8 mouse cellular contexts compared by ENCODE assay signal in the genomic region with DNA sequence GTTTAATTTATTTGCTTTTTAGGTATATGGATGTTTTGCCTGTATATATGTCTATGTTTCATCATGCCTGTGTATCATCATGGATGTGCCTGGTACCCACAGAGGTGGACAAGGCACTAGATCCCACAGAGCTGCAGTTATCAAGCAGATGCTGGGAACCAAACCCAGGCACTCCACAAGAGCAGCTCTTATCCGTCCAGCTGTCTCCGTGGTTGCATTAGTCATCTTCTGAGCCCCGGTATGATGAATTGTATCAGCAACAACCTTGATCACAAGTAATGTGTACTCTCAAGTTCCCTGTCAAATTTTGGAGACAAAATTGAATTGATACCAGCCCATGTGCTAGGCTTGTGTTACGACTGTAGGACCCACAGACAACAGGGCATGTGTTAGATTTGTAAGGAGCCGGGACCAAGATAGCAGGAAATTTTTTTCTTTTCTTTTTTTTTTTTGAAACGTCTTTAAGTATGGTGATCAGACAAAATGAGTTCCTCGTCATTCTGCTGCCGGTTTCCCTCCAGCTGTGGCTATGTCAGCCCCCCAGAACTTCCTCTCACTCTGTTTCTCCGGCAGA. TPM values are rescaled to one million over a fixed set of nuclear protein-coding genes. Genes with fewer than 3 reads are reported as not detected.
DNase-seq lines count a peak whose midpoint lies in the region; ATAC-seq and TF ChIP-seq lines count a peak whose summit lies in the region.

No protein-coding gene starts in this region.

- intact Hi-C loops in left cerebral cortex, adult 2 months (cut with DNase I): no loop called here

- H3K27ac ChIP-seq in lung, embryonic 15.5 days: peak overlapping the region; percentile 38
- H3K27ac ChIP-seq in embryonic facial prominence, embryonic 11.5 days (replicated peaks; ENCODE audit: low read depth, low read length): no peak overlapping the region
- H3K27ac ChIP-seq in limb, embryonic 13.5 days: no peak overlapping the region
- no peak overlapping the region for H3K27ac ChIP-seq in neural tube, embryonic 15.5 days (replicated peaks)
- no peak overlapping the region; the same call in 1 of the 2 replicates for H3K27ac ChIP-seq in left cerebral cortex, adult 2 months

- no peaks in the 10 kb centered on the region for H3K9me3 ChIP-seq in lung, embryonic 15.5 days
- H3K9me3 ChIP-seq in embryonic facial prominence, embryonic 11.5 days (replicated peaks; ENCODE audit: control insufficient read depth, low read length): no peaks in the 10 kb centered on the region
- peaks cover 6% of the 10 kb centered on the region; the same call in 1 of the 2 replicates for H3K9me3 ChIP-seq in limb, embryonic 13.5 days
- H3K9me3 ChIP-seq in neural tube, embryonic 15.5 days (replicated peaks): peaks cover 3% of the 10 kb centered on the region; the same call in 1 of the 2 replicates

- DNase-seq in lung, postnatal 25 days (ENCODE audit: low spot score): no peak
- no peak for DNase-seq in embryonic facial prominence, embryonic 11.5 days (ENCODE audit: low spot score)
- DNase-seq in left cerebral cortex, adult 2 months (ENCODE audit: extremely low spot score in 1 of 2, low spot score in 2 of 2): no peak
- no peak for DNase-seq in thymus, postnatal 14 days
- no peak for DNase-seq in urinary bladder, adult 2 months (ENCODE audit: low spot score)

- H3K27me3 ChIP-seq in lung, embryonic 15.5 days: no peaks in the 10 kb centered on the region
- H3K27me3 ChIP-seq in embryonic facial prominence, embryonic 11.5 days (ENCODE audit: control insufficient read depth, insufficient read depth, low read length): no peaks in the 10 kb centered on the region
- no peaks in the 10 kb centered on the region for H3K27me3 ChIP-seq in limb, embryonic 13.5 days
- no peaks in the 10 kb centered on the region for H3K27me3 ChIP-seq in neural tube, embryonic 15.5 days (replicated peaks)

- 21% methylated on average over 9 of the region's 9 CpGs for WGBS in lung, embryonic 15.5 days
- 47% methylated on average over 9 of the region's 9 CpGs for WGBS in embryonic facial prominence, embryonic 11.5 days
- 42% methylated on average over 9 of the region's 9 CpGs for WGBS in limb, embryonic 13.5 days
- 62% methylated on average over 9 of the region's 9 CpGs for WGBS in neural tube, embryonic 15.5 days

- H3K4me3 ChIP-seq in lung, embryonic 15.5 days: peak overlapping the region; percentile 25
- no peak overlapping the region for H3K4me3 ChIP-seq in embryonic facial prominence, embryonic 11.5 days (ENCODE audit: low read depth, low read length)
- H3K4me3 ChIP-seq in limb, embryonic 13.5 days: peak overlapping the region; percentile 21
- no peak overlapping the region for H3K4me3 ChIP-seq in neural tube, embryonic 15.5 days (replicated peaks)
- H3K4me3 ChIP-seq in left cerebral cortex, adult 2 months: no peak overlapping the region

- H3K36me3 ChIP-seq in lung, embryonic 15.5 days: no peaks in the 10 kb centered on the region
- no peaks in the 10 kb centered on the region for H3K36me3 ChIP-seq in embryonic facial prominence, embryonic 11.5 days (replicated peaks; ENCODE audit: control insufficient read depth, insufficient read depth, low read depth, low read length)
- H3K36me3 ChIP-seq in limb, embryonic 13.5 days: no peaks in the 10 kb centered on the region
- H3K36me3 ChIP-seq in neural tube, embryonic 15.5 days: no peaks in the 10 kb centered on the region

- peak; percentile 23; the same call in 1 of the 2 replicates for ATAC-seq in lung, embryonic 15.5 days (ENCODE audit: borderline replicate concordance, extremely low read depth, low FRiP score, low TSS enrichment)
- no peak for ATAC-seq in embryonic facial prominence, embryonic 11.5 days (replicated peaks; ENCODE audit: insufficient number of reproducible peaks, low FRiP score, low TSS enrichment, low read depth)
- no peak for ATAC-seq in limb, embryonic 13.5 days (ENCODE audit: low FRiP score, low read depth)
- no peak for ATAC-seq in neural tube, embryonic 15.5 days (ENCODE audit: low FRiP score)

- no peak overlapping the region for H3K9ac ChIP-seq in lung, embryonic 15.5 days
- no peak overlapping the region for H3K9ac ChIP-seq in embryonic facial prominence, embryonic 11.5 days (replicated peaks; ENCODE audit: low read length)
- peak overlapping the region; percentile 46; the same call in 1 of the 2 replicates for H3K9ac ChIP-seq in limb, embryonic 13.5 days
- no peak overlapping the region for H3K9ac ChIP-seq in neural tube, embryonic 15.5 days (replicated peaks)

- no peak for TF ChIP-seq CTCF in left cerebral cortex, adult 2 months (IDR thresholded peaks at IDR 0.05)

- H3K4me1 ChIP-seq in lung, embryonic 15.5 days: peaks cover 23% of the 10 kb centered on the region
- no peaks in the 10 kb centered on the region for H3K4me1 ChIP-seq in embryonic facial prominence, embryonic 11.5 days (ENCODE audit: control insufficient read depth, insufficient read depth, low read length)
- H3K4me1 ChIP-seq in limb, embryonic 13.5 days: peaks cover 11% of the 10 kb centered on the region
- peaks cover 8% of the 10 kb centered on the region for H3K4me1 ChIP-seq in neural tube, embryonic 15.5 days

- H3K4me2 ChIP-seq in lung, embryonic 15.5 days: peak overlapping the region; percentile 65
- H3K4me2 ChIP-seq in embryonic facial prominence, embryonic 11.5 days (ENCODE audit: low read depth, low read length): peak overlapping the region; percentile 47
- H3K4me2 ChIP-seq in limb, embryonic 13.5 days (replicated peaks): peak overlapping the region; percentile 58
- H3K4me2 ChIP-seq in neural tube, embryonic 15.5 days: peak overlapping the region; percentile 44

RNA-seq across cellular contexts. Expression of gene Alox5ap, which starts 19.1 kb away (rescaled TPM):
- 19.9 and 22.4 TPM in 2 replicates for polyA plus RNA-seq in lung, embryonic 15.5 days (2015; fragmentation: Nextera tagmentation; extraction: Ambion mirVana)
- 8.5 and 8.7 TPM in 2 replicates for polyA plus RNA-seq in embryonic facial prominence, embryonic 11.5 days (2014; fragmentation: Nextera tagmentation; extraction: Ambion mirVana)
- 12.6 and 13.1 TPM in 2 replicates for polyA plus RNA-seq in limb, embryonic 13.5 days (2015; fragmentation: Nextera tagmentation; extraction: Ambion mirVana)
- 12.0 and 17.4 TPM in 2 replicates for polyA plus RNA-seq in neural tube, embryonic 15.5 days (2015; fragmentation: Nextera tagmentation; extraction: Ambion mirVana)
- total RNA-seq in left cerebral cortex, adult 2 months (2021): 10 to 100 TPM; 10.0 to 12.2 TPM
- polyA plus RNA-seq in urinary bladder, adult 2 months (2012; rRNA removed): 35.2 and 36.0 TPM in 2 replicates

Comparison
In these comparisons a context has a peak if more than half of its experiments do, and no peak if none do; other contexts are left out.
1. H3K4me3 ChIP-seq: peak in lung, embryonic 15.5 days (single experiment) and limb, embryonic 13.5 days (single experiment); none in embryonic facial prominence, embryonic 11.5 days (single experiment), neural tube, embryonic 15.5 days (single experiment) and left cerebral cortex, adult 2 months (single experiment).
2. Peak in every context shown above with its lines, with median percentiles within 50 percentile points of each other: H3K4me2 ChIP-seq.